Mouse (Mus musculus) testis, adult 2 months (tissue): ENCODE measurements around the gene Chad.

Source experiments
- CTCF ChIP-seq: fragments of 200-500 bp; IDR thresholded peaks from 2 replicates; pipeline ENCODE4 v1.5.1; 2012; ENCODE audit warnings: low read depth, mild to moderate bottlenecking, inconsistent platforms, low read length, moderate library complexity; ENCODE audit not compliant: control insufficient read depth, insufficient read depth, insufficient replicate concordance
- POLR2A ChIP-seq: fragments of 200-500 bp; IDR thresholded peaks from 2 replicates; pipeline ENCODE4 v1.6.1; 2012; ENCODE audit warnings: low read depth, mild to moderate bottlenecking, inconsistent platforms, low read length, moderate library complexity; ENCODE audit not compliant: control insufficient read depth

DNA sequence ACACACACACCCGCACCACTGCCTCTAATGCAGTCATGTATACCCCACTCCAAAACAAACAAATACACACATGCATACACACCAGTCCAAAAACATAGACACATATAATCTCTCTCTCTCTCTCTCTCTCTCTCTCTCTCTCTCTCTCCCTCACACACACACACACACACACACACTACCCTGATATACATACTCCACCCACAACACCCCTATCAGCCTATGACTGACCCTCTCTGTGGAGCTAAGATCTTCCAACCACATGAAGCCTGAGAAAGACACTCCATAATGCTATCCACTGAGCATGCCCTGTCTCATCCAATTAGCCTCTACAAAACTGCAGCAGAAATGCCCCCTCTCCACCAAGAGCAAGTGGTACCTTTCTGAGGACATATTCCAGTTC, 7.0 kb downstream of the Chad start:
- TF ChIP-seq POLR2A (no peak), CTCF (no peak)
